Mouse (Mus musculus): Measurements from ENCODE around the gene Prr15l. TPM values are rescaled to one million over a fixed set of nuclear protein-coding genes. Genes with fewer than 3 reads are reported as not detected.

The Prr15l gene
- polyA plus RNA-seq, 1 experiment from 2014 or later: 126 TPM

GRCm38 (mm10) chr11:96952426-96952825, 24.5 kb downstream of the Prr15l start:
- no peaks in the 10 kb centered on the region for H3K4me1 ChIP-seq (ENCODE audit: insufficient read depth, low read depth, low read length)
- H3K4me2 ChIP-seq (replicated peaks; ENCODE audit: low read depth, low read length): no peak overlapping the region
- no peak overlapping the region for H3K27ac ChIP-seq (ENCODE audit: low read length)
- DNase-seq (ENCODE audit: low spot score): no peak
- no peak for ATAC-seq
- H3K9ac ChIP-seq (replicated peaks; ENCODE audit: low read depth): no peak overlapping the region
- H3K4me3 ChIP-seq (ENCODE audit: low read depth, low read length): no peak overlapping the region
- no peak for TF ChIP-seq CTCF (IDR thresholded peaks at IDR 0.05)
- no peak for TF ChIP-seq EP300 (IDR thresholded peaks at IDR 0.05)
- H3K9me3 ChIP-seq (ENCODE audit: low read length): no peaks in the 10 kb centered on the region
- H3K27me3 ChIP-seq (replicated peaks; ENCODE audit: insufficient read depth, low read length): no peaks in the 10 kb centered on the region
- WGBS: 73% methylated on average over 10 of the region's 10 CpGs
- peaks cover 28% of the 10 kb centered on the region; the same call in 1 of the 2 replicates for H3K36me3 ChIP-seq (ENCODE audit: insufficient read depth, low read length)

- ATAC-seq (no peak), DNase-seq (ENCODE audit: low spot score) (no peak)
- 77% methylated on average over 6 of the region's 6 CpGs for WGBS
- no peaks in the 10 kb centered on the region for H3K4me1 ChIP-seq (ENCODE audit: insufficient read depth, low read depth, low read length)
- peaks cover 33% of the 10 kb centered on the region; the same call in 1 of the 2 replicates for H3K36me3 ChIP-seq (ENCODE audit: insufficient read depth, low read length)
- H3K4me3 ChIP-seq (ENCODE audit: low read depth, low read length): no peak overlapping the region
- TF ChIP-seq CTCF (IDR thresholded peaks at IDR 0.05) (no peak), EP300 (IDR thresholded peaks at IDR 0.05) (no peak)
- H3K27ac ChIP-seq (ENCODE audit: low read length): no peak overlapping the region
- H3K27me3 ChIP-seq (replicated peaks; ENCODE audit: insufficient read depth, low read length): no peaks in the 10 kb centered on the region
- H3K4me2 ChIP-seq (replicated peaks; ENCODE audit: low read depth, low read length): no peak overlapping the region
- H3K9ac ChIP-seq (replicated peaks; ENCODE audit: low read depth): no peak overlapping the region
- no peaks in the 10 kb centered on the region for H3K9me3 ChIP-seq (ENCODE audit: low read length)
Observed at GRCm38 (mm10) chr11:96952896-96953295, 25.0 kb downstream of the Prr15l start.

- Histone ChIP-seq H3K4me2 (replicated peaks; ENCODE audit: low read depth, low read length) (no peak overlapping the region), H3K4me1 (ENCODE audit: insufficient read depth, low read depth, low read length) (no peaks in the 10 kb centered on the region), H3K4me3 (ENCODE audit: low read depth, low read length) (no peak overlapping the region), H3K36me3 (ENCODE audit: insufficient read depth, low read length) (peaks cover 45% of the 10 kb centered on the region; the same call in 1 of the 2 replicates), H3K9ac (replicated peaks; ENCODE audit: low read depth) (no peak overlapping the region), H3K27me3 (replicated peaks; ENCODE audit: insufficient read depth, low read length) (no peaks in the 10 kb centered on the region), H3K9me3 (ENCODE audit: low read length) (no peaks in the 10 kb centered on the region), H3K27ac (ENCODE audit: low read length) (no peak overlapping the region)
- WGBS: 79% methylated on average over 4 of the region's 4 CpGs
- TF ChIP-seq EP300 (IDR thresholded peaks at IDR 0.05) (no peak), CTCF (IDR thresholded peaks at IDR 0.05) (no peak)
- ATAC-seq (no peak), DNase-seq (ENCODE audit: low spot score) (no peak)
Observed at GRCm38 (mm10) chr11:96955094-96955493, 27.2 kb downstream of the Prr15l start.

GRCm38 (mm10) chr11:96956009-96956724, 28.3 kb downstream of the Prr15l start:
- H3K27me3 ChIP-seq (replicated peaks; ENCODE audit: insufficient read depth, low read length): no peaks in the 10 kb centered on the region
- H3K36me3 ChIP-seq (ENCODE audit: insufficient read depth, low read length): peaks cover 54% of the 10 kb centered on the region; the same call in 1 of the 2 replicates
- no peaks in the 10 kb centered on the region for H3K9me3 ChIP-seq (ENCODE audit: low read length)
- ATAC-seq: 0 out of 2 replicates have a peak, but pooled peaks have one; percentile 33
- H3K27ac ChIP-seq (ENCODE audit: low read length): no peak overlapping the region
- H3K4me3 ChIP-seq (ENCODE audit: low read depth, low read length): no peak overlapping the region
- H3K9ac ChIP-seq (replicated peaks; ENCODE audit: low read depth): no peak overlapping the region
- TF ChIP-seq EP300 (IDR thresholded peaks at IDR 0.05) (no peak), CTCF (IDR thresholded peaks at IDR 0.05) (peak; percentile 57)
- no peak overlapping the region for H3K4me2 ChIP-seq (replicated peaks; ENCODE audit: low read depth, low read length)
- DNase-seq (ENCODE audit: low spot score): no peak
- H3K4me1 ChIP-seq (ENCODE audit: insufficient read depth, low read depth, low read length): no peaks in the 10 kb centered on the region
- WGBS: 61% methylated on average over 19 of the region's 20 CpGs

- no peak for TF ChIP-seq EP300 (IDR thresholded peaks at IDR 0.05)
- TF ChIP-seq CTCF (IDR thresholded peaks at IDR 0.05): no peak
- H3K9ac ChIP-seq (replicated peaks; ENCODE audit: low read depth): no peak overlapping the region
- ATAC-seq (no peak), DNase-seq (ENCODE audit: low spot score) (no peak)
- H3K27me3 ChIP-seq (replicated peaks; ENCODE audit: insufficient read depth, low read length): no peaks in the 10 kb centered on the region
- no peak overlapping the region for H3K4me3 ChIP-seq (ENCODE audit: low read depth, low read length)
- 86% methylated on average over 10 of the region's 10 CpGs for WGBS
- H3K27ac ChIP-seq (ENCODE audit: low read length): no peak overlapping the region
- no peaks in the 10 kb centered on the region for H3K4me1 ChIP-seq (ENCODE audit: insufficient read depth, low read depth, low read length)
- peaks cover 54% of the 10 kb centered on the region; the same call in 1 of the 2 replicates for H3K36me3 ChIP-seq (ENCODE audit: insufficient read depth, low read length)
- H3K9me3 ChIP-seq (ENCODE audit: low read length): no peaks in the 10 kb centered on the region
- H3K4me2 ChIP-seq (replicated peaks; ENCODE audit: low read depth, low read length): no peak overlapping the region
Observed at GRCm38 (mm10) chr11:96957061-96957805, 29.3 kb downstream of the Prr15l start.

- WGBS: 12% methylated on average over 8 of the region's 8 CpGs
- DNase-seq (ENCODE audit: low spot score): peak; percentile 93
- Histone ChIP-seq H3K9me3 (ENCODE audit: low read length) (no peaks in the 10 kb centered on the region), H3K4me1 (ENCODE audit: insufficient read depth, low read depth, low read length) (peaks cover 17% of the 10 kb centered on the region; the same call in 1 of the 2 replicates), H3K36me3 (ENCODE audit: insufficient read depth, low read length) (peaks cover 20% of the 10 kb centered on the region; the same call in 1 of the 2 replicates), H3K27ac (ENCODE audit: low read length) (no peak overlapping the region), H3K4me3 (ENCODE audit: low read depth, low read length) (no peak overlapping the region), H3K27me3 (replicated peaks; ENCODE audit: insufficient read depth, low read length) (no peaks in the 10 kb centered on the region), H3K4me2 (replicated peaks; ENCODE audit: low read depth, low read length) (no peak overlapping the region), H3K9ac (replicated peaks; ENCODE audit: low read depth) (no peak overlapping the region)
- TF ChIP-seq EP300 (IDR thresholded peaks at IDR 0.05) (no peak), CTCF (IDR thresholded peaks at IDR 0.05) (peak; percentile 95)
- peak; percentile 82 for ATAC-seq
Observed at GRCm38 (mm10) chr11:96963580-96963979, 35.7 kb downstream of the Prr15l start.
